Mouse (Mus musculus): Measurements from ENCODE around the gene Ccdc103.

- no peak for TF ChIP-seq POLR2AphosphoS2 (IDR thresholded peaks at IDR 0.05; ENCODE audit: low read length)
- no peak for TF ChIP-seq CTCF (IDR thresholded peaks at IDR 0.05 in 2 of 3, conservative IDR thresholded peaks at IDR 0.05 in 1 of 3; ENCODE audit: control insufficient read depth in 1 of 3, insufficient read depth in 1 of 3, low read depth in 2 of 3, low read length in 3 of 3, poor library complexity in 1 of 3, severe bottlenecking in 1 of 3)
- no peak for TF ChIP-seq MYC (IDR thresholded peaks at IDR 0.05; ENCODE audit: low read depth, low read length)
- TF ChIP-seq TAL1 (IDR thresholded peaks at IDR 0.05; ENCODE audit: low read length): no peak
- TF ChIP-seq POLR2A (IDR thresholded peaks at IDR 0.05; ENCODE audit: control insufficient read depth in 1 of 2, insufficient read depth in 1 of 2, low read depth in 1 of 2, low read length in 2 of 2, poor library complexity in 1 of 2): no peak
- no peak for TF ChIP-seq USF1 (IDR thresholded peaks at IDR 0.05; ENCODE audit: low read depth, low read length)
Measured at GRCm38 (mm10) chr11:102858951-102859350, 22.1 kb upstream of the Ccdc103 start.

Data from MEL (cell line).